Mouse (Mus musculus): Measurements from ENCODE around the gene Plpp2. TPM values are rescaled to one million over a fixed set of nuclear protein-coding genes. Genes with fewer than 3 reads are reported as not detected.

Plpp2 gene
- polyA plus RNA-seq, 1 experiment: 68.7 TPM

DNA sequence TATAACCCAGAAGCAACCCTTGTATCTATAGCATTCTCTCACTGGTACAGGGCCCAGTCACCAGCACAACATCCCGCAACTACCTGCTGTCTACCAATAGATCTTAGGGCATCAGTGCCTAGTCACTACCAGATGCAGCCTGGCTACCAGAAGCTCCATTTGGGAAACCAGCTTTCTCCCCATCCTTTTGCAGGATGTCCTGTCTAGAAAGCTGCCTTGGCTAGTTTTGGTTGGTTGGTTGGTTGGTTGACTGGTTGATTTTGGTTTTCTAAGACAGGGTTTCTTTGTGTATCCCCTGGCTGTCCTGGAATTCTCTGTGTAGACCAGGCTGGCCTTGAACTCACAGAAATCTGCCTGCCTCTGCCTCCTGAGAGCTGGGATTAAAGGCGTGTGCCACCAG is 26.1 kb upstream of the Plpp2 start:
- Histone ChIP-seq H3K4me2 (ENCODE audit: low read depth) (no peak overlapping the region), H3K79me2 (ENCODE audit: control insufficient read depth, insufficient read depth) (no peaks in the 10 kb centered on the region), H3K4me3 (no peak overlapping the region), H3ac (ENCODE audit: control insufficient read depth, insufficient read length) (no peak overlapping the region), H3K27me3 (ENCODE audit: control insufficient read depth, insufficient read depth, insufficient read length) (no peaks in the 10 kb centered on the region), H3K36me3 (ENCODE audit: control insufficient read depth, insufficient read depth) (no peaks in the 10 kb centered on the region)
- TF ChIP-seq SRF (IDR thresholded peaks at IDR 0.05; ENCODE audit: control insufficient read depth, insufficient read length, low read depth): no peak
- TF ChIP-seq MYOG (IDR thresholded peaks at IDR 0.05; ENCODE audit: control insufficient read depth in 1 of 3, insufficient read depth in 1 of 3, insufficient read length in 2 of 3, low read depth in 2 of 3): no peak

DNA sequence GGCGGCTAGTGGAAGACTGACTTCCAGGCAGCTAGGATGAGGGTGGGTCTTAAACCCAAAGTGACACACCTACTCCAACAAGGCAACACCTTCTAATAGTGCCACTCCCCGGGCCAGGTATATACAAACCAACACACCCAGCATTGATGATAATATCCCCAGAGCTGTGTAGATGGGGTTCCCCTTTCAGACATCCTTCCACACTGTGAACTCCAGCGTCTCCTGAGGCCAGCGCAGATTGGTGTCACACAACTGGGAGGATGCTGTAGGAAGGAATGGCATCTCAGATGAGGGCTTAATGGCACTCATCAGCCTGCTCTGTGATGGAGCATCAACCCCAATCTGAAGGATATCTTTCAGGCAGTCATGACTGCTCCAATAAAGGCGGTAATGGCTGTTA is 23.9 kb upstream of the Plpp2 start:
- no peak for TF ChIP-seq MAX (IDR thresholded peaks at IDR 0.05; ENCODE audit: low read depth)
- TF ChIP-seq TCF3 (IDR thresholded peaks at IDR 0.05; ENCODE audit: insufficient read length, low read depth): no peak
- TF ChIP-seq REST (IDR thresholded peaks at IDR 0.05; ENCODE audit: insufficient read depth, insufficient read length): no peak
- no peak for TF ChIP-seq SRF (IDR thresholded peaks at IDR 0.05; ENCODE audit: control insufficient read depth, insufficient read length, low read depth)
- TF ChIP-seq E2F4 (IDR thresholded peaks at IDR 0.05; ENCODE audit: insufficient read depth): no peak
- no peak for TF ChIP-seq MYOG (IDR thresholded peaks at IDR 0.05; ENCODE audit: control insufficient read depth in 1 of 3, insufficient read depth in 1 of 3, insufficient read length in 2 of 3, low read depth in 2 of 3)
- Histone ChIP-seq H3ac (ENCODE audit: control insufficient read depth, insufficient read length) (no peak overlapping the region), H3K4me3 (no peak overlapping the region), H3K27me3 (ENCODE audit: control insufficient read depth, insufficient read depth, insufficient read length) (no peaks in the 10 kb centered on the region), H3K79me2 (ENCODE audit: control insufficient read depth, insufficient read depth) (peaks cover 10% of the 10 kb centered on the region), H3K36me3 (ENCODE audit: control insufficient read depth, insufficient read depth) (no peaks in the 10 kb centered on the region), H3K4me2 (ENCODE audit: low read depth) (no peak overlapping the region)

DNA sequence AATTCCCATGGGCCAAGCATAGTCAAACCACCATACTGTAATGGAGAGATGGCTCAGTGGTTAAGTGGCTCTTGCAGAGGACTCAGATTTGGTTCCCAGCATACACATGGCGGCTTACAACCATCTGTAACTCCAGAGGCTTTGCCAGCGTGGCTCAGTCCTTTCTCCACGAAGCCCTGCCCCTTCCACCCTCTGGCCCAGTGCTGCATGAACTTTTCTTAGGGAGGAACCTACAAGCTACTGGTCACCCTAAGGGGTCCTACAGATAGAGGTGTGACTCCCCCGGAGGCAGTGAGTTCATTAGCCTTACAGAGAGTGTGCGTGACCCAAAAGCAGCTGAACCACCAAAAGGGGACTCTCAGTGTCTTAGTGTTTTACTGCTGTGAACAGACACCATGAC is 23.4 kb upstream of the Plpp2 start:
- Histone ChIP-seq H3K4me3 (no peak overlapping the region), H3K79me2 (ENCODE audit: control insufficient read depth, insufficient read depth) (peaks cover 12% of the 10 kb centered on the region), H3K36me3 (ENCODE audit: control insufficient read depth, insufficient read depth) (no peaks in the 10 kb centered on the region), H3ac (ENCODE audit: control insufficient read depth, insufficient read length) (no peak overlapping the region), H3K4me2 (ENCODE audit: low read depth) (no peak overlapping the region), H3K27me3 (ENCODE audit: control insufficient read depth, insufficient read depth, insufficient read length) (no peaks in the 10 kb centered on the region)
- TF ChIP-seq POLR2A (IDR thresholded peaks at IDR 0.05; ENCODE audit: insufficient read length, low read depth) (no peak), SRF (IDR thresholded peaks at IDR 0.05; ENCODE audit: control insufficient read depth, insufficient read length, low read depth) (no peak), MYOG (IDR thresholded peaks at IDR 0.05; ENCODE audit: control insufficient read depth in 1 of 3, insufficient read depth in 1 of 3, insufficient read length in 2 of 3, low read depth in 2 of 3) (no peak), TCF12 (IDR thresholded peaks at IDR 0.05; ENCODE audit: insufficient read depth, poor library complexity, severe bottlenecking) (no peak), CEBPB (IDR thresholded peaks at IDR 0.05; ENCODE audit: insufficient read depth, poor library complexity, severe bottlenecking) (no peak), USF1 (IDR thresholded peaks at IDR 0.05; ENCODE audit: low read depth) (no peak), E2F4 (IDR thresholded peaks at IDR 0.05; ENCODE audit: insufficient read depth) (no peak), REST (IDR thresholded peaks at IDR 0.05; ENCODE audit: insufficient read depth, insufficient read length) (no peak), MYOD1 (IDR thresholded peaks at IDR 0.05; ENCODE audit: control insufficient read depth in 1 of 3, insufficient read length in 2 of 3, low read depth in 2 of 3) (no peak), TCF3 (IDR thresholded peaks at IDR 0.05; ENCODE audit: insufficient read length, low read depth) (no peak), MAX (IDR thresholded peaks at IDR 0.05; ENCODE audit: low read depth) (no peak), POLR2AphosphoS2 (IDR thresholded peaks at IDR 0.05; ENCODE audit: insufficient read length, low read depth) (no peak)

DNA sequence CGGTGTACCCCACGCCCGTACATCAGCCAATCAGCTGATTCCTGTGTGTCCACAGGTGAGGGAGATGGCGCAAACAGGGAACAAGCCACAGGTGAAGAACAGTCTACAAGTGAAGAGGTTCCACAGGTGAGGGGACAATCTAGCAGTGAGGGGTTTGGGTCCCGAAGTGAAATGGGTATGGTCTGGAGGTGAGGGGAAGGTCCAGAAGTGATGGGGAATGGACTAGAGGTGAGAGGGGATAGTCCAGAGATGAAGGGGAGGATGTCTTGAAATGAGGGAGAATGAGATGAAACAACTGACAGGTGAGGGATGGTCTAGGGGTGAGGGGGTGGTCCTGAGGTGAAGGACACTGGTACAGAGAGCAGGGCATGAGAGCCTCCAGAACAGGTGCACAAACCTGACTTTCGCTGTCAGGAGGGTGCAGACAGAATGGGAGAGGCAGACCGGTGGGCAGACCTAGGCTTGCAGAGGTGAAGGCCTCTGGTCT is 21.7 kb upstream of the Plpp2 start:
- Histone ChIP-seq H3K4me2 (ENCODE audit: low read depth) (peak overlapping the region; percentile 93), H3K4me3 (peak overlapping the region; percentile 34), H3K36me3 (ENCODE audit: control insufficient read depth, insufficient read depth) (no peaks in the 10 kb centered on the region), H3K79me2 (ENCODE audit: control insufficient read depth, insufficient read depth) (peaks cover 12% of the 10 kb centered on the region), H3K27me3 (ENCODE audit: control insufficient read depth, insufficient read depth, insufficient read length) (no peaks in the 10 kb centered on the region), H3ac (ENCODE audit: control insufficient read depth, insufficient read length) (peak overlapping the region; percentile 53)
- TF ChIP-seq USF1 (IDR thresholded peaks at IDR 0.05; ENCODE audit: low read depth) (no peak), REST (IDR thresholded peaks at IDR 0.05; ENCODE audit: insufficient read depth, insufficient read length) (no peak), MAX (IDR thresholded peaks at IDR 0.05; ENCODE audit: low read depth) (no peak), TCF3 (IDR thresholded peaks at IDR 0.05; ENCODE audit: insufficient read length, low read depth) (no peak), CEBPB (IDR thresholded peaks at IDR 0.05; ENCODE audit: insufficient read depth, poor library complexity, severe bottlenecking) (no peak), POLR2AphosphoS2 (IDR thresholded peaks at IDR 0.05; ENCODE audit: insufficient read length, low read depth) (no peak), MYOG (IDR thresholded peaks at IDR 0.05; ENCODE audit: control insufficient read depth in 1 of 3, insufficient read depth in 1 of 3, insufficient read length in 2 of 3, low read depth in 2 of 3) (no peak), POLR2A (IDR thresholded peaks at IDR 0.05; ENCODE audit: insufficient read length, low read depth) (no peak), TCF12 (IDR thresholded peaks at IDR 0.05; ENCODE audit: insufficient read depth, poor library complexity, severe bottlenecking) (no peak), MYOD1 (IDR thresholded peaks at IDR 0.05; ENCODE audit: control insufficient read depth in 1 of 3, insufficient read length in 2 of 3, low read depth in 2 of 3) (no peak), E2F4 (IDR thresholded peaks at IDR 0.05; ENCODE audit: insufficient read depth) (no peak), SRF (IDR thresholded peaks at IDR 0.05; ENCODE audit: control insufficient read depth, insufficient read length, low read depth) (no peak)

DNA sequence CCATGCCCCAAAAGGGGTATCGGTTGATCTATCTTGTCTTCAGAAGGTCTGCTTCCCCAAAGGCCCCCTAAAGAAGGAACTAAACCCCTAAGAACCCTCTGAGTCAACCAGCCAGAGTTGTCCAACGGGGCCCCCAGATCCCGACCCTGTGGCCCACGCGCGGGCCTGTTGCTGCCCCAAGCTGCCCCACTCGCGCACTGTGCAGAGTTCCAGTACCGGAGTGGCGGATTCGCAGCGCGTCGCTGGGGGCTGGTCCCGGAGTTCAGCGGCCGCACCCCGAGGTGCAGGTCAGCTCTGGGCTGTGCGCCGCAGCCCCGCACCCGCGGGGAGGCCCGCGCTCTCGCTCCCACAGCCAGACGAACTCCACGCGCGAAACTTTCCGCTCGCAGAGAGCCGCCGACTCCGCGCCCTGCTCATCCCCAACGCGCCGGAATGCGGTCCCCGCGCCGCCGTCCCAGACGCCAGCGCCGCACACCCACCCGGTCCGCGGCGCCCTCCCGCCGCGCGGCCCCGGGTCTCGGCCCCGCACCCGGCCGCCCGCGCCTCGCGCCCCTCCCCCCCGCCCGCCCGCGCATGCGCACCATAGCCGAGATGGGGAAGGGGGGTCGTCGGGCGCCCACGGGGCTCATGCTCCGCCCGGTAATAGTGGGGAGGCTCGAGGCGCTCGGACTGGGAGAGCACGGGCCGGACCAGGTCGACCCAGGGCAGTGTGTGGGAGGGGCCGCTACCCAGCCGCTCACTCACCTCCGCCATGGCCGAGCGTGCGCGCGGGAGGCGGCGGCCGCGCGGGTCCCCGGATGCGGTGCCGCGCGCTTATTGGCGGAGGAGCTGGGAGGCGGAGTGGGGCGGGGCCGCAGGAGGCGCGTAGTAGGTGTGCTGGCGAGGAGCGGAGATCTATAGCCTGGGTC is 21.0 kb upstream of the Plpp2 start, which contains the start of gene Mier2:
Mier2 (minus strand) TSS at position 870 of the 908 bp plus-strand sequence.
- peak within 1 kb of the TSS; percentile 53 for H3ac ChIP-seq (ENCODE audit: control insufficient read depth, insufficient read length)
- no peaks in the 10 kb centered on the region for H3K36me3 ChIP-seq (ENCODE audit: control insufficient read depth, insufficient read depth)
- no peak for TF ChIP-seq E2F4 (IDR thresholded peaks at IDR 0.05; ENCODE audit: insufficient read depth)
- TF ChIP-seq POLR2AphosphoS2 (IDR thresholded peaks at IDR 0.05; ENCODE audit: insufficient read length, low read depth): peak; percentile 49
- TF ChIP-seq POLR2A (IDR thresholded peaks at IDR 0.05; ENCODE audit: insufficient read length, low read depth): peak; percentile 72
- H3K79me2 ChIP-seq (ENCODE audit: control insufficient read depth, insufficient read depth): peaks cover 12% of the 10 kb centered on the region
- peak within 1 kb of the TSS; percentile 93 for H3K4me2 ChIP-seq (ENCODE audit: low read depth)
- peak within 1 kb of the TSS; percentile 34 for H3K4me3 ChIP-seq
- H3K27me3 ChIP-seq (ENCODE audit: control insufficient read depth, insufficient read depth, insufficient read length): no peaks in the 10 kb centered on the region

Measured in myocyte (in vitro differentiated cells).